Mouse (Mus musculus) 3T3-L1 (cell line): ENCODE measurements around the gene Arfgef2.

Experiments
- DNase-seq: peaks from one replicate; pipeline ENCODE4 v3.0.0-alpha.2; 2015; ENCODE audit warnings: low read depth, low spot score

The Arfgef2 gene

GRCm38 (mm10) chr2:166805250-166806172 is at the start of gene Arfgef2:
TSS of gene Arfgef2 (plus strand) at chr2:166805588.
- DNase-seq: peak; percentile 87

GRCm38 (mm10) chr2:166757969-166758368 is 47.4 kb upstream of the Arfgef2 start:
- no peak for DNase-seq

GRCm38 (mm10) chr2:166764051-166764450 is 41.3 kb upstream of the Arfgef2 start:
- DNase-seq: no peak

- DNase-seq: no peak
Observed at GRCm38 (mm10) chr2:166767591-166767990, 37.8 kb upstream of the Arfgef2 start.

GRCm38 (mm10) chr2:166771396-166771795 is 34.0 kb upstream of the Arfgef2 start:
- DNase-seq: peak; percentile 74

- DNase-seq: no peak
Observed at GRCm38 (mm10) chr2:166773587-166773986, 31.8 kb upstream of the Arfgef2 start.

- no peak for DNase-seq
Observed at GRCm38 (mm10) chr2:166774275-166774674, 31.1 kb upstream of the Arfgef2 start.

GRCm38 (mm10) chr2:166775357-166775893 is 30.0 kb upstream of the Arfgef2 start:
- no peak for DNase-seq

- DNase-seq: peak; percentile 32
Observed at GRCm38 (mm10) chr2:166776272-166776671, 29.1 kb upstream of the Arfgef2 start.

- DNase-seq: no peak
Observed at GRCm38 (mm10) chr2:166779956-166780355, 25.4 kb upstream of the Arfgef2 start.

GRCm38 (mm10) chr2:166780980-166781578 is 24.3 kb upstream of the Arfgef2 start:
- peak; percentile 84 for DNase-seq

GRCm38 (mm10) chr2:166784376-166784775 is 21.0 kb upstream of the Arfgef2 start:
- DNase-seq: peak; percentile 46

GRCm38 (mm10) chr2:166786353-166787004 is 18.9 kb upstream of the Arfgef2 start:
- peak; percentile 92 for DNase-seq

- DNase-seq: peak; percentile 34
Observed at GRCm38 (mm10) chr2:166791738-166792137, 13.7 kb upstream of the Arfgef2 start.

- DNase-seq: no peak
Observed at GRCm38 (mm10) chr2:166792355-166792754, 13.0 kb upstream of the Arfgef2 start, which contains the start of gene Trp53rkb. TSS of gene Trp53rkb (plus strand) at chr2:166792531.

- DNase-seq: peak; percentile 87
Observed at GRCm38 (mm10) chr2:166793542-166794214, 11.7 kb upstream of the Arfgef2 start.

GRCm38 (mm10) chr2:166799615-166800472 is 5.5 kb upstream of the Arfgef2 start:
- no peak for DNase-seq

GRCm38 (mm10) chr2:166800473-166800857 is 4.9 kb upstream of the Arfgef2 start:
- DNase-seq: no peak

GRCm38 (mm10) chr2:166801436-166801835 is 4.0 kb upstream of the Arfgef2 start:
- DNase-seq: peak; percentile 39

- DNase-seq: no peak
Observed at GRCm38 (mm10) chr2:166803298-166803697, 2.1 kb upstream of the Arfgef2 start.
